Mouse (Mus musculus) midbrain, embryonic 13.5 days (tissue): Measurements from ENCODE around the gene Gm28729. TPM values are rescaled to one million over a fixed set of nuclear protein-coding genes. Genes with fewer than 3 reads are reported as not detected.
A peak's percentile ranks its signal among the peaks of the same experiment; 100 is the strongest.
"Not testable (repeated sequence)": the region's sequence is repeated elsewhere in the genome, so short reads cannot be mapped to it uniquely, and the experiment has no call there.

Experiments
- ATAC-seq: fragments of 200-750 bp; cut with Nextera tagmentation; 2 replicates; pipeline ENCODE4 v1.8.0; 2017; ENCODE audit warnings: mild to moderate bottlenecking, moderate TSS enrichment, moderate library complexity
- H3K27ac ChIP-seq: fragments of 300-500 bp; sonication (generic); 2 replicates; pipeline ENCODE4 v1.5.1; 2015; ENCODE audit warnings: inconsistent platforms, mild to moderate bottlenecking, moderate library complexity
- H3K27me3 ChIP-seq: fragments of 300-500 bp; sonication (generic); 2 replicates; pipeline ENCODE4 v1.6.1; 2015; ENCODE audit warnings: mild to moderate bottlenecking, inconsistent platforms
- H3K36me3 ChIP-seq: fragments of 300-500 bp; sonication (generic); 2 replicates; pipeline ENCODE4 v1.6.1; 2015; ENCODE audit warnings: mild to moderate bottlenecking, inconsistent platforms
- H3K4me1 ChIP-seq: fragments of 300-500 bp; sonication (generic); replicated peaks from 2 replicates; pipeline ENCODE4 v1.6.1; 2015; ENCODE audit warnings: inconsistent platforms
- H3K4me2 ChIP-seq: fragments of 300-500 bp; sonication (generic); replicated peaks from 2 replicates; pipeline ENCODE4 v1.6.1; 2015; ENCODE audit warnings: moderate library complexity, mild to moderate bottlenecking, inconsistent platforms
- H3K4me3 ChIP-seq: fragments of 300-500 bp; sonication (generic); replicated peaks from 2 replicates; pipeline ENCODE4 v1.5.1; 2015; ENCODE audit warnings: mild to moderate bottlenecking, inconsistent platforms
- H3K9ac ChIP-seq: fragments of 300-500 bp; sonication (generic); replicated peaks from 2 replicates; pipeline ENCODE4 v1.6.1; 2015; ENCODE audit warnings: mild to moderate bottlenecking, inconsistent platforms
- H3K9me3 ChIP-seq: fragments of 300-500 bp; sonication (generic); 2 replicates; pipeline ENCODE4 v1.6.1; 2016; ENCODE audit warnings: mild to moderate bottlenecking, inconsistent platforms
- whole genome bisulfite sequencing: fragments of 180-500 bp; shearing (Covaris S2); methylation state at CpG from one replicate; pipeline ENCODE4 v1.1.7; 2015; 5-methylcytosine and 5-hydroxymethylcytosine counted together
- polyA plus RNA-seq: library from polyadenylated mRNA; unstranded; fragments of >200 nt; fragmentation: Nextera tagmentation; extraction: Ambion mirVana; gene quantifications from 2 replicates; pipeline ENCODE4 v1.2.1, GENCODE M21; 2015

Gene Gm28729
- polyA plus RNA-seq, 1 experiment from 2014 or later: not detected

DNA sequence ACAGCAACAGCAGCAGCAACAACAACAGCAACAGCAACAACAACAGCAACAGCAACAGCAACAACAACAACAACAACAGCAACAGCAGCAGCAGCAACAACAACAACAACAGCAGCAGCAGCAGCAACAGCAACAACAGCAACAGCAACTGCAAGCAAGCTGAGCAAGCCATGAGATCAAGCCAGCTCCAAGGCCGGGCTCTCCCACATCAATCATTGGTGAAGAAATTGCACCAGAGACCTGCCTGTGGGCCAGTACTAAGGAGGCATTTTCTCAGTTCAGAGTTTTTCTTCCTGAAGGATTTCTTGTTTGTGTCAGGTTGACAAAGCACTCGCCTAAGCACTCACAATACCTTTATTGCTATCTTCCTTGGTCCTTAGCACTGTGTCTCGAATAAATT is 8.3 kb downstream of the Gm28729 start:
- Histone ChIP-seq H3K9ac (no peak overlapping the region), H3K4me2 (no peak overlapping the region), H3K4me1 (no peaks in the 10 kb centered on the region), H3K9me3 (no peaks in the 10 kb centered on the region), H3K27me3 (no peaks in the 10 kb centered on the region), H3K27ac (no peak overlapping the region), H3K4me3 (no peak overlapping the region), H3K36me3 (no peaks in the 10 kb centered on the region)
- no peak for ATAC-seq
- 79% methylated on average over 3 of the region's 3 CpGs for WGBS

DNA sequence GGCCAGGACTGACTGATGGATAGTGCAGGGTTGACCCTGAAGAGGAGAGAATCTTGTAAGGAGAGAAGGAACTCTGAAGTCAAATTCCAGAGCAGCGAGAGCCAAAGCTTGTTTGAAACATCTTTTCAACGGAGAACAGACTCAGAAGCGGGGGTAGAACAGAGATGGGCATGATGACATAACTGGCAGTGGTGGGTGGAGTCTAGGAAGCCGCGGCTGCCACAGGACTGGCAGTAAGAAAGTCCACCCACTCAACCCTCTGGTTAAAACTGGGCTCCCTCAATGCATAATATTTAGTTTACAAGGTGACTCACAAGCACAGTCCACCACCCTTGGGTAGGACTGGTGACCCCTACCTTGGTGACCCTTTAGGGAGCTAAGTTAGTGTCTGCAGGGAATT is 9.3 kb downstream of the Gm28729 start:
- H3K4me1 ChIP-seq: no peaks in the 10 kb centered on the region
- H3K9me3 ChIP-seq: no peaks in the 10 kb centered on the region
- no peaks in the 10 kb centered on the region for H3K27me3 ChIP-seq
- H3K27ac ChIP-seq: no peak overlapping the region
- H3K4me2 ChIP-seq: no peak overlapping the region
- 87% methylated on average over 5 of the region's 5 CpGs for WGBS
- no peak for ATAC-seq
- no peak overlapping the region for H3K4me3 ChIP-seq
- H3K9ac ChIP-seq: no peak overlapping the region
- H3K36me3 ChIP-seq: no peaks in the 10 kb centered on the region

DNA sequence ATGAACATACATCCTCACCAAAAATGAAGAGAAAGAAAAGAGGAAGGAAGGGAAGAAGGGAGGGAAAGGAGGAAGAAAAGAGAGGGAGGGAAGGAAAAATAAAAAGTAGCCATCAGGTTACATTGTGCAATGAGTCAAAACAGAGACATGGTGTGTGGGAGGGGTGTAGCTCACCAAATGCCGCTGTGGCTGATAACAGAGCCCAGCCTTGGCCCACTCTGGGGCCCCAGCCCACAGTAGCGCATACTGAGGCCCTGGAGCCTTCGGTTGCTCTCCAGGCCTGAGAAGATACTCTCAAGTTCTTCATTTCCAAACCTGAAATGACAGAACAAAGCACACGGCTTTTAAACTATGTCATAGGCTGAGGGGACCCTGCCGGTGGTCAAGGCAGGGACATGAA is 10.8 kb downstream of the Gm28729 start:
- no peak overlapping the region for H3K27ac ChIP-seq
- ATAC-seq: no peak
- H3K4me3 ChIP-seq: no peak overlapping the region
- H3K9me3 ChIP-seq: no peaks in the 10 kb centered on the region
- H3K4me2 ChIP-seq: no peak overlapping the region
- H3K27me3 ChIP-seq: no peaks in the 10 kb centered on the region
- H3K9ac ChIP-seq: no peak overlapping the region
- WGBS: 89% methylated on average over 5 of the region's 5 CpGs
- no peaks in the 10 kb centered on the region for H3K36me3 ChIP-seq
- no peaks in the 10 kb centered on the region for H3K4me1 ChIP-seq

DNA sequence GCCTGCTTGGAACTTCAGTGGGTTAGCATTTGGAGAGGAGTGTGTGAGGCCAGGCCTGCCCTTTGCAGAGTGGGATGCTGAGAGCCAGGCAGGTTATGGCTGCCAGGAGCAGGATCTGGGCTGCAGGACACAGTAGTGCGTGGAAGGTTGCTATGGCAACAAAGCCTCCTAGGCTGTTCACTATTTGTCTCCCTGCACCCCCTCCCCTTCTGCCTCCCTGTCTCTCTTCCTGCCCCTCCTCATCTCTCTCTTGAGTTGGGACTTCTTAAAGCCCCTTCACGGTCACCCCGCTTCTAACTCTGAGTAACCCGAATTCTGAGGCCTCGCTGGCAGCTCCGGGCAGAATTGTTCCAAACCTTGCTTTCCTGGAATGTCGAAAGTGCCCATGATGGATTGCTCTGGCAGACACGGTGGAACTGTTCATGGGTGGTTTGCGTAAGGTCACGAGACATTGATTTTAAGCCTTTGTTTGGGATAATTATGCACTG is 19.0 kb downstream of the Gm28729 start:
- Histone ChIP-seq H3K4me2 (peak overlapping the region; percentile 48), H3K4me3 (peak overlapping the region; percentile 14), H3K9ac (0 out of 2 replicates have a peak overlapping the region, but pooled peaks have one; percentile 20), H3K27ac (peak overlapping the region; percentile 32; the same call in 1 of the 2 replicates), H3K36me3 (no peaks in the 10 kb centered on the region), H3K27me3 (no peaks in the 10 kb centered on the region), H3K9me3 (peaks cover 4% of the 10 kb centered on the region; the same call in 1 of the 2 replicates), H3K4me1 (peaks cover 13% of the 10 kb centered on the region)
- WGBS: 14% methylated on average over 10 of the region's 10 CpGs
- peak; percentile 97 for ATAC-seq

DNA sequence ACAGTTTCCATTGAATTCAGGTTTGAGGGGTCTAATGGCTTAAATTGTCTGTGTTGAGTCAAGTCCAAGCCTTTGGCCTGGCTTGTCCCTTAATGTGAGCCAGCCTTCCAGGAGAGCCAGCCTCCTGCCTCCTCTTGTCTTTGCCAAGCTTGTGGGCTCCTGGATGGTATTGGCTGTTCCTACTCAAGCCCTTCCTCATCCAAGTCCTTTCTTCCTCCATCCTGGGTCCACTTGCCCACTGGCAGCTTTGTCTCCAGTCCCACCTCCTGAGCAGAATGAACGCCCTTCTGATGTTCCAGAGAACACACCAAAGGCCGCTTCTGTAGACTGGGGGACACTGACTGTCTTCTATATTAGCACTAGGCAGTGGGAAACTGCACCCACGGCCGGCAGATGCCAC is 19.9 kb downstream of the Gm28729 start:
- WGBS: 89% methylated on average over 4 of the region's 4 CpGs
- ATAC-seq: no peak
- Histone ChIP-seq H3K9ac (no peak overlapping the region), H3K36me3 (no peaks in the 10 kb centered on the region), H3K4me1 (peaks cover 13% of the 10 kb centered on the region), H3K9me3 (peaks cover 4% of the 10 kb centered on the region; the same call in 1 of the 2 replicates), H3K27me3 (no peaks in the 10 kb centered on the region), H3K27ac (no peak overlapping the region), H3K4me3 (no peak overlapping the region), H3K4me2 (no peak overlapping the region)

DNA sequence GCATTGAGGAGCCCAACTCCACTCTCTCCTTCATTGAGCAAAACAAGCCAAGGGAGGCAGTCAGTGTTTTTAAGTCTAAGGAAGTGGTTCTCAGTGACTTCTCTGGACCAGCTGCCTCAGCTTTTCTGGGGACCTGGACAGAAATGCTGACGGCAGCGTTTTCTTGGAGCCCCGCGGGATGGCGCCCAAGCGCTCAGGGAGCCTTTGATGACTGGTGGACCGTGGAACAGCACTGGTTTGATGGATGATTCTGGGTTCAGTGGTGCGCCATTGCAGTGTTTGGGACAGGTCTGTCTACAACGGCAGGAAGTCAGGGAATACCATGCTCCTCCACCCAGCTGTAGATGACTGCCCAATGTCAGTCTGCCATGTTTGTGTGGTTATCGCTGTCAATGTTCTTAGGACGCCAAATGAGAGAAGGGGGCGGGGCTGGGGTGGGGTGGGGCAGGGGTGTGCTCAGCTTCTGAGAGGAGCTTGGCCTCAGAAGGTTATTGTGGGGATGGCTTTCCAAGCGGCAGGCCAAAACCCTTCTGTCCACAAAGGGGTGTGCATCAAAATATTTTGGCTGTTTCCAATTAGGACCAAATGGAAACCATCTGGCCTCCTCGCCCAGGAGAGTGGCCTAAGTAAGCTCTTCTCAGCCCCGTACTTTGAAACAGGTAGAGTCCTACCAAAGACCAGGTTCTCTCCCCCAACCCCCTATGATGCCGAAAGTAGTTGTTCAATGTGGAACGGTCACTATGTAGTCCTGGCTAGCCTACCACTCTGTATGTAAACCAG is 20.8 kb downstream of the Gm28729 start:
- Histone ChIP-seq H3K27me3 (no peaks in the 10 kb centered on the region), H3K9me3 (peaks cover 4% of the 10 kb centered on the region; the same call in 1 of the 2 replicates), H3K9ac (no peak overlapping the region), H3K27ac (no peak overlapping the region), H3K4me1 (peaks cover 13% of the 10 kb centered on the region), H3K4me2 (no peak overlapping the region), H3K4me3 (no peak overlapping the region), H3K36me3 (no peaks in the 10 kb centered on the region)
- 86% methylated on average over 17 of the region's 17 CpGs for WGBS
- no peak for ATAC-seq

DNA sequence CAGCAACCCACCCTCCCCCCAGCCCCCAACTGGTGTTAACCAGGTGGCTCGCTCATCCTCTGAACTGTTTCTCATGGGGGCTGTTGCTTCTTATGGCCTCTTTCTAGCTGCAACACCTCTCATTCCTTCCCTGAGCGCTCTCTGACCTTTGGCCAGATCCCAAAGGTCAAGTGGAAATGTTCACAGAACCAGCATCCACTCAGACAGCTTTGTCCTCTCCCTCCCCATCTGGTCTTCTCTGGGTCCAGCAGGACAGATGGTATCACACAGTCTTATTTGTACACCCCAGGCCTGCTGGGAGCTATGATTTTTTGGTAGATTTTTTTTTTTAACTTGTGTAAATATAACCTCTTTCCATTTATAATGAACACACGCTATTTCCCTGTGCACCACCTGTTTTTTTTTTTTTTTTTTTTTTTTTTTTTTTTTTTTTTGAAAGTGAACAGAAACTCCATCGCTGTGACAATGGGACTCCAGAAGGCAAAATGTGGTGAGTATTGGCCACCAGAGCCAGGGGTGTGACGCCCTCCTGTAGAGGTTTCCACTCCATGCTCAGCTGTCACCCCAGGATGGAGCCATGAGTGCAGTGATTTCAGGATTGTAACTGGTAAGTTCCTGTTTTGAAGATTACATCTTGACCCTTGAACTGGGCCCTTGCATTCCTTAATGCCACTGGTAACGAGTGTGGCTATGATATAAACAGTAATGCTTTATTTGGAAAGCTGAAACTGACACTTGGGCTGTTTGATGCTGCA is 22.0 kb downstream of the Gm28729 start:
- H3K27me3 ChIP-seq: no peaks in the 10 kb centered on the region
- H3K4me2 ChIP-seq: no peak overlapping the region
- ATAC-seq: no peak

DNA sequence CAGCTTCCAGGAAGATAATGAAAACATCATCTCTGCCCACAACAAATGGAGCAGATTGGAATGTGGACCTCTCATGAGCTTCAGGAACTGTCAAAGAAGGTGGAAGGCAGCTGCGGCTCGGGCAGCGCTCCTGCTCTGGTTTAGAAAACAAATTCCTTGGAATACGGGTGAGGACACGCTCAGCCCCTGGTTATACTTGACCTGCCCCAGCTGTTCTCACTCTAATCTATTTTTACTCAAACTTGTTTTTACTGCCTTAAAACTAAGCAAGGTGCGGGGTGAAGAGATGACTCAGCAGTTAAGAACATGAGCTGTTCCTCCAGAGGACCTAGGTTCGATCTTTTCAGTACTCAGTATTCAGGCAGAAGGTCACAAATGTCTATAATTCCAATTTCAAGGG is 23.8 kb downstream of the Gm28729 start:
- no peaks in the 10 kb centered on the region for H3K36me3 ChIP-seq
- H3K4me2 ChIP-seq: no peak overlapping the region
- ATAC-seq: no peak
- no peak overlapping the region for H3K4me3 ChIP-seq
- H3K9ac ChIP-seq: no peak overlapping the region
- H3K27me3 ChIP-seq: no peaks in the 10 kb centered on the region
- no peak overlapping the region for H3K27ac ChIP-seq
- peaks cover 4% of the 10 kb centered on the region; the same call in 1 of the 2 replicates for H3K9me3 ChIP-seq
- WGBS: 87% methylated on average over 7 of the region's 7 CpGs
- peaks cover 10% of the 10 kb centered on the region for H3K4me1 ChIP-seq

More for the DNA sequence above, 22.0 kb downstream of the Gm28729 start:
- Histone ChIP-seq H3K9ac (no peak overlapping the region), H3K4me3 (no peak overlapping the region), H3K27ac (no peak overlapping the region), H3K4me1 (peaks cover 13% of the 10 kb centered on the region), H3K36me3 (no peaks in the 10 kb centered on the region), H3K9me3 (peaks cover 4% of the 10 kb centered on the region; the same call in 1 of the 2 replicates)
- WGBS: 84% methylated on average over 6 of the region's 6 CpGs

DNA sequence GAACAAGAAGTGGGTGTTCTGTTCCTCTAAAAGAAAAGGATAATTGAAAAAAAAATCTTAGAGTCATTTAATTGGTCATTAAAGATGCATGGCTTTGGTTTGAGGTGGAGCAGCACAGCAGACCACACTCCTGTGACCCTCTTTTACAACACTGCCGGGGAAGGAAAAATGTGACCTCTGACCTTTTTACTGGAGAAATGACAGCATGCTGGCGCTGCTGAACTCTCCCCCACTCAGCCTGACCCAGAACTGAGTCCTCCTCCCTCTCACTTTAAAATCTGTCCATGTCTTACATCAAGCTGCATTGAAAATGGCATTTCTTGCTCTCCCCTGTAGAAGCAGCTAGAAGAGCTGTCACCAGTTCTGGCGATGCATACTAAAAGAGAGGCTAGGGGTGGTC is 31.9 kb downstream of the Gm28729 start:
- no peaks in the 10 kb centered on the region for H3K4me1 ChIP-seq
- no peak for ATAC-seq
- H3K4me3 ChIP-seq: no peak overlapping the region
- no peak overlapping the region for H3K4me2 ChIP-seq
- H3K9me3 ChIP-seq: no peaks in the 10 kb centered on the region
- no peak overlapping the region for H3K27ac ChIP-seq
- 50% methylated on average over 3 of the region's 3 CpGs for WGBS
- H3K9ac ChIP-seq: no peak overlapping the region
- H3K36me3 ChIP-seq: no peaks in the 10 kb centered on the region
- no peaks in the 10 kb centered on the region for H3K27me3 ChIP-seq

DNA sequence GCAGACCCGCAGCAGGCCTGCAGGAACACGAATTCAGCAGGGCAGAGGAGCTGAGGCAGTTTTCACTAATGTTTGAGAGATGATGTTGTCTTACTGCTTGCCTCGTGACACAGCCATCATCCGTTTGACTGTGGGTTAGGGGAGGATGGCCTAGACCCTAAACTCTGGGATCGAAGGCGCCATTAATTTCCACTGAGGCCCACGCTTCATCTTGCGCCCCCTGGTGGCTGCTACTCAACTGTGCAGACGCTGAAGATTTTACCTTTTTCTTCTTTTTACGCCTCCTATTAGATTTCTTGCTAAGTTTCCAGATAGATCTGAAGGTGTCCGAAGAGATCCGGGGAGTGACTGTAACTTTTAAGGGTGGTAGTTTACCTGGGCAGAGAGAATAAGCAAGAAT is 33.3 kb downstream of the Gm28729 start:
- Histone ChIP-seq H3K9ac (no peak overlapping the region), H3K27ac (no peak overlapping the region), H3K9me3 (no peaks in the 10 kb centered on the region), H3K27me3 (no peaks in the 10 kb centered on the region), H3K4me1 (no peaks in the 10 kb centered on the region), H3K4me3 (no peak overlapping the region), H3K36me3 (no peaks in the 10 kb centered on the region), H3K4me2 (no peak overlapping the region)
- no peak for ATAC-seq
- 39% methylated on average over 12 of the region's 12 CpGs for WGBS

DNA sequence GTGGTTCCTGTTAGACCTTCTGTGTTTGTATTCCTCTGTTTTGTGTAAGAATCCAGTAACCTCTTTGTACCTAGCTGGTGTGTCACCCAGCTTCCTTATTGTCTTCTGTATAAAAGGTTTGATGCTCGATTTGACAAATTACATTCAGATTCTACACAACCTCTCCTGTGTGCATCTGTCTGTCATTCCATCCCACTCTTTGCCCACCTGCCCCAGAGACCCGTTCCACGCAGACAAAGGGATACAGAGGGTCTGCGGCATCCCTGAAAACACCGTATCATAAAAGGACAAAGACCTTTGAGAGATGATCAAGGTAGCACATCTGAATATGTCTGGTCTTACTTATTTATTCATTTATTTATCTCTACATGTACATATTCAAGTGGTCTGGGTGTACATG is 37.2 kb downstream of the Gm28729 start:
- WGBS: 94% methylated on average over 5 of the region's 5 CpGs
- H3K9ac ChIP-seq, H3K36me3 ChIP-seq, H3K27me3 ChIP-seq, H3K9me3 ChIP-seq, H3K4me1 ChIP-seq, ATAC-seq, H3K4me2 ChIP-seq, H3K27ac ChIP-seq, H3K4me3 ChIP-seq: not testable (repeated sequence)

DNA sequence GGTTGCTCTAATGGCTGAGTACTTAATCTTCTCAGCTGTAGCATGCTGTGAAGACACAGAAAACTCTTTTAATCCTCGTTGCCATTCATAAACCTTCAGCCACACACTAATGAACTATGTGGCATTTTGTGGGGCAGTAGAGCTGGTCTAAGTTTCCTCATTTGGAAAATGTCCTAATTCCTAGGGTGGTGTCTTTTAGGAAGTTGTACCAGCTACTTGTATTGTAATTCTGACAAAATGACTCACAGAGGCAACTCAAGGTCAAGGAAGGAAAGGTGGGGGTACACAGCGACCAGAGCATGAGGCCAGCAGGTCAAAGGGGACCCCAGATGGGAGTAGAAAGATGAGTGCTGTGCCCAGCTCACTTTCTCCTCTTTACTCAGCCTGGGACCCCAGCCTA is 41.4 kb downstream of the Gm28729 start:
- Histone ChIP-seq H3K9ac (no peak overlapping the region), H3K27me3 (0 out of 2 replicates have a peak, but pooled peaks cover 6% of the 10 kb centered on the region), H3K4me3 (no peak overlapping the region), H3K4me2 (no peak overlapping the region), H3K9me3 (no peaks in the 10 kb centered on the region), H3K36me3 (no peaks in the 10 kb centered on the region), H3K4me1 (no peaks in the 10 kb centered on the region), H3K27ac (no peak overlapping the region)
- ATAC-seq: no peak
- 50% methylated on average over 2 of the region's 2 CpGs for WGBS
